Mouse (Mus musculus): ENCODE results near the gene Tubb3.
"Not testable (repeated sequence)": the region's sequence is repeated elsewhere in the genome, so short reads cannot be mapped to it uniquely, and the experiment has no call there.

The Tubb3 gene

GRCm38 (mm10) chr8:123412560-123413170 lies 1.4 kb downstream of the Tubb3 start:
- peak; percentile 80 for DNase-seq (ENCODE audit: low read depth, low spot score)

- no peak for DNase-seq (ENCODE audit: low read depth, low spot score)
Measured at GRCm38 (mm10) chr8:123414255-123414654, 3.0 kb downstream of the Tubb3 start.

GRCm38 (mm10) chr8:123414997-123415696 lies 3.9 kb downstream of the Tubb3 start:
- not testable (repeated sequence) for DNase-seq (ENCODE audit: low read depth, low spot score)

- no peak for DNase-seq (ENCODE audit: low read depth, low spot score)
Measured at GRCm38 (mm10) chr8:123415967-123416943, 5.0 kb downstream of the Tubb3 start.

- no peak for DNase-seq (ENCODE audit: low read depth, low spot score)
Measured at GRCm38 (mm10) chr8:123416944-123417555, 5.8 kb downstream of the Tubb3 start.

GRCm38 (mm10) chr8:123419711-123420110 lies 8.5 kb downstream of the Tubb3 start:
- no peak for DNase-seq (ENCODE audit: low read depth, low spot score)

GRCm38 (mm10) chr8:123420525-123421281 lies 9.5 kb downstream of the Tubb3 start:
- no peak for DNase-seq (ENCODE audit: low read depth, low spot score)

GRCm38 (mm10) chr8:123421325-123421724 lies 10.1 kb downstream of the Tubb3 start:
- no peak for DNase-seq (ENCODE audit: low read depth, low spot score)

GRCm38 (mm10) chr8:123422056-123422780 lies 11.0 kb downstream of the Tubb3 start:
- no peak for DNase-seq (ENCODE audit: low read depth, low spot score)

GRCm38 (mm10) chr8:123422781-123423159 lies 11.5 kb downstream of the Tubb3 start:
- no peak for DNase-seq (ENCODE audit: low read depth, low spot score)

- no peak for DNase-seq (ENCODE audit: low read depth, low spot score)
Measured at GRCm38 (mm10) chr8:123423441-123423840, 12.2 kb downstream of the Tubb3 start, which contains the start of gene Def8. Gene Def8 (plus strand): TSS chr8:123423527.

- no peak for DNase-seq (ENCODE audit: low read depth, low spot score)
Measured at GRCm38 (mm10) chr8:123426511-123427509, 15.6 kb downstream of the Tubb3 start.

GRCm38 (mm10) chr8:123427639-123428275 lies 16.5 kb downstream of the Tubb3 start:
- DNase-seq (ENCODE audit: low read depth, low spot score) = no peak

- DNase-seq (ENCODE audit: low read depth, low spot score) = no peak
Measured at GRCm38 (mm10) chr8:123428343-123428893, 17.2 kb downstream of the Tubb3 start.

GRCm38 (mm10) chr8:123428939-123429721 lies 17.9 kb downstream of the Tubb3 start:
- DNase-seq (ENCODE audit: low read depth, low spot score) = no peak

- DNase-seq (ENCODE audit: low read depth, low spot score) = not testable (repeated sequence)
Measured at GRCm38 (mm10) chr8:123429722-123430013, 18.4 kb downstream of the Tubb3 start.

- DNase-seq (ENCODE audit: low read depth, low spot score) = not testable (repeated sequence)
Measured at GRCm38 (mm10) chr8:123430936-123431335, 19.7 kb downstream of the Tubb3 start.
